Mouse (Mus musculus) limb, embryonic 14.5 days (tissue): Measurements from ENCODE around the gene Gm20661. TPM values are rescaled to one million over a fixed set of nuclear protein-coding genes. Genes with fewer than 3 reads are reported as not detected.

ENCODE experiments used
- ATAC-seq: fragments of 200-750 bp; cut with Nextera tagmentation; 2 replicates; pipeline ENCODE4 v1.8.0; 2017; ENCODE audit warnings: low read depth, moderate number of reproducible peaks, moderate TSS enrichment; ENCODE audit not compliant: low FRiP score
- DNase-seq: peaks from one replicate; pipeline ENCODE4 v3.0.0-alpha.2; 2015; ENCODE audit warnings: low spot score
- H3K27ac ChIP-seq: fragments of 300-500 bp; sonication (generic); replicated peaks from 2 replicates; pipeline ENCODE4 v1.5.1; 2014; ENCODE audit warnings: low read depth, mild to moderate bottlenecking, low read length, moderate library complexity, mixed read lengths
- H3K27me3 ChIP-seq: fragments of 300-500 bp; sonication (generic); 2 replicates; pipeline ENCODE4 v1.6.1; 2014; ENCODE audit warnings: low read length, mixed read lengths; ENCODE audit not compliant: control insufficient read depth, insufficient read depth
- H3K36me3 ChIP-seq: fragments of 300-500 bp; sonication (generic); 2 replicates; pipeline ENCODE4 v1.6.1; 2014; ENCODE audit warnings: mild to moderate bottlenecking, low read length, moderate library complexity, mixed read lengths; ENCODE audit not compliant: control insufficient read depth, insufficient read depth
- H3K4me1 ChIP-seq: fragments of 300-500 bp; sonication (generic); 2 replicates; pipeline ENCODE4 v1.6.1; 2014; ENCODE audit warnings: antibody characterized with exemption, low read length, mixed read lengths; ENCODE audit not compliant: control insufficient read depth, insufficient read depth
- H3K4me2 ChIP-seq: fragments of 300-500 bp; sonication (generic); replicated peaks from 2 replicates; pipeline ENCODE4 v1.6.1; 2014; ENCODE audit warnings: low read depth, mild to moderate bottlenecking, low read length, moderate library complexity; ENCODE audit not compliant: severe bottlenecking
- H3K4me3 ChIP-seq: fragments of 300-500 bp; sonication (generic); replicated peaks from 2 replicates; pipeline ENCODE4 v1.5.1; 2014; ENCODE audit warnings: low read length
- H3K9ac ChIP-seq: fragments of 300-500 bp; sonication (generic); 2 replicates; pipeline ENCODE4 v1.6.1; 2014; ENCODE audit warnings: mild to moderate bottlenecking, low read depth, low read length, moderate library complexity; ENCODE audit not compliant: severe bottlenecking
- H3K9me3 ChIP-seq: fragments of 300-500 bp; sonication (generic); 2 replicates; pipeline ENCODE4 v1.6.1; 2016; ENCODE audit warnings: low read length; ENCODE audit not compliant: control insufficient read depth
- POLR2A ChIP-seq: fragments of 200-500 bp; IDR thresholded peaks from 2 replicates; pipeline ENCODE4 v1.8.0; 2012; ENCODE audit warnings: inconsistent platforms, mild to moderate bottlenecking, moderate library complexity, borderline replicate concordance; ENCODE audit not compliant: insufficient read depth, insufficient read length; ENCODE audit errors: extremely low read depth
- WGBS: fragments of 180-500 bp; shearing (Covaris S2); extraction: QIAGEN DNeasy Blood & Tissue Kit; methylation state at CpG from one replicate; pipeline ENCODE4 v1.1.7; 2014; 5-methylcytosine and 5-hydroxymethylcytosine counted together
- polyA plus RNA-seq, 2 experiments: library from polyadenylated mRNA; depleted of rRNA in 1 of 2; stranded (reverse) in 1 of 2; unstranded in 1 of 2; fragments of >200 nt; fragmentation: Nextera tagmentation in 1 of 2; extraction: Ambion mirVana in 1 of 2; gene quantifications; 2 replicates each; pipeline versions ENCODE4 v1.2.1 to v1.2.3; 2012 to 2014

Gm20661 gene
- polyA plus RNA-seq (2012; rRNA removed), result 16.7 and 19.6 TPM in 2 replicates
- polyA plus RNA-seq (2014; fragmentation: Nextera tagmentation; extraction: Ambion mirVana), result 7.9 and 8.2 TPM in 2 replicates

DNA sequence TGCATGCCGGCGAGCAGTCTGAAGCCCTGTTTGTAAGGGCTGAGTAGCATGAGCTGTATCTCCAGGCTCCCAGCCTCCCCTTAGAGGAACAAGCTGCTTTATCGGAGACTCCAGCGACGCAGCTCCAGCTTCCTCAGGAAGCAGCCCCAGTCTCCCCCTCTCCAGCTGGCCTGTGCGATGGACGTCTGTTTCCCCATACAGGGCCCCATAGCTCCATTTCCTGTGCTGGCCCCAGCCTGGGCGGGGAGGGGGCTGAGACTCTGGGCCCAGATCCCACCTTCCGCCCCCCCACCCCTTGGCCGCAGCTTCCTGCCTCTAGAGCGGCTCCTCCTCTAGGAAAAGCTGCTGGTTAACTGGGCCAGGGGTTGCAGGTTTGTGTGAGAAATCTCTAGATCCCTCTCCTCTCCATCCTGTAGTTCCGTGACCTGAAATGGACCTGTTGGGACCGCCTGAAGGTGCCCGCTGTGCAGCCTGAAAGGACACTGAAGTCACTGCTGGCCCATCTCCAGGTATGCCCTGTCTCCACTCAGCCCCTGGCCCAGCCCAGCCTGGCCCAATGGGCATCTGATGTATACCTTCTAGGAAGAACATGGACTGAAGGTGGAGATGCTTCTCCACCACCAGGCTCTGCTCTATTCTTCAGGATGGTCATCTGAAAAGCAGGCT lies at the start of gene Gm20661:
Gene Gm20661, plus strand, starts transcription at position 378 of the 666 bp plus-strand sequence.
- Histone ChIP-seq H3K4me2 (peak within 1 kb of the TSS; percentile 96), H3K36me3 (peaks cover 11% of the 10 kb centered on the region), H3K27me3 (no peaks in the 10 kb centered on the region), H3K9ac (peak within 1 kb of the TSS; percentile 83), H3K9me3 (no peaks in the 10 kb centered on the region), H3K4me3 (peak within 1 kb of the TSS; percentile 82), H3K4me1 (peaks cover 37% of the 10 kb centered on the region), H3K27ac (peak within 1 kb of the TSS; percentile 99)
- 6% methylated on average over 14 of the region's 14 CpGs for WGBS
- ATAC-seq (peak; percentile 77), DNase-seq (peak; percentile 95)
- peak; percentile 83; the same call in 1 of the 2 replicates for TF ChIP-seq POLR2A

DNA sequence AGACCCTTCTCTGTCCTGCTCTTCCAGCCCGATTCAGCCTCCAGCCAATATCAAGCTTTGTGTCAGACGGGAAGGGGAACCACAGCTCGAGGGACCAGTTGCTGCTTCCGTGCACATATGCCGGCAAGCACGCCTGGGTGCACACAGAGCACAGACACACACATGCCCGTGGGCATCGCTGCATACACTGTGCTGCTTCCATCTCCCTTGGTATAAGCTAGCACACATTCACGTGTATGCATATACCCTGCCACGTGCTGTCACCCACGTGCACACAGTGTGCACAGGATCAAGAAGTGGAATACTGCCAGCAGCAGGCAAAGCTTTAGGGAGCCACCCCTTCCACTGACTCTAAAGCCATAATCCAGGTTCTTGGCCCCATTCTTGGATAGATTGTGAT lies 48.7 kb upstream of the Gm20661 start:
- no peak for DNase-seq
- H3K4me1 ChIP-seq, result peaks cover 11% of the 10 kb centered on the region
- no peak overlapping the region for H3K27ac ChIP-seq
- H3K27me3 ChIP-seq, result no peaks in the 10 kb centered on the region
- H3K36me3 ChIP-seq, result no peaks in the 10 kb centered on the region
- H3K9me3 ChIP-seq, result no peaks in the 10 kb centered on the region
- no peak overlapping the region for H3K4me3 ChIP-seq
- H3K9ac ChIP-seq, result no peak overlapping the region
- no peak overlapping the region for H3K4me2 ChIP-seq
- WGBS, result 86% methylated on average over 11 of the region's 11 CpGs
- ATAC-seq, result no peak
- no peak for TF ChIP-seq POLR2A

DNA sequence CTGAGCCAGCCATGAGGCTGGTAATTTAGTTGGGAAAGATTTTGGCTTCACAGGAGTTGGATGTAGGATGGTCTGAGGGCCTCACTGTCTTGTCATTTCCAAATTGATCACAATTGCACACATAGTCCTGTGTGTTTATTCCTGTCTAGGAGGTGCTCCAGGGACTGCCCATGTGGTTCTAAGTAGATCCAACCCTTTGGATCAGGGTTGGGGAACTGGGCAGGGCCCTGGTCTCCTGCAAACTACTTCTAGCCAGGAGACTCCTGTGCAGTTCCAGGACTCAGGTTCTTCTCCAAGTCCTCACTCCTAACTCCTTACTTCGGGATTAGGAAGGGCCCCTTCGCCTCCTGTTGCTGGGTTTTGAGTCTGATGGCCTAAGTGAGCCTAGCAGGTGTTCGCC lies 47.5 kb upstream of the Gm20661 start, which contains the start of gene Camkv:
Gene Camkv, plus strand, starts transcription at position 301 of the 400 bp plus-strand sequence.
- H3K9ac ChIP-seq, result peak within 1 kb of the TSS; percentile 68
- ATAC-seq (no peak), DNase-seq (no peak)
- no peak for TF ChIP-seq POLR2A
- no peaks in the 10 kb centered on the region for H3K27me3 ChIP-seq
- H3K4me2 ChIP-seq, result peak within 1 kb of the TSS; percentile 97
- no peaks in the 10 kb centered on the region for H3K36me3 ChIP-seq
- WGBS, result 2% methylated on average over 3 of the region's 3 CpGs
- no peak within 1 kb of the TSS for H3K27ac ChIP-seq
- H3K4me1 ChIP-seq, result peaks cover 11% of the 10 kb centered on the region
- H3K4me3 ChIP-seq, result peak within 1 kb of the TSS; percentile 57
- no peaks in the 10 kb centered on the region for H3K9me3 ChIP-seq

DNA sequence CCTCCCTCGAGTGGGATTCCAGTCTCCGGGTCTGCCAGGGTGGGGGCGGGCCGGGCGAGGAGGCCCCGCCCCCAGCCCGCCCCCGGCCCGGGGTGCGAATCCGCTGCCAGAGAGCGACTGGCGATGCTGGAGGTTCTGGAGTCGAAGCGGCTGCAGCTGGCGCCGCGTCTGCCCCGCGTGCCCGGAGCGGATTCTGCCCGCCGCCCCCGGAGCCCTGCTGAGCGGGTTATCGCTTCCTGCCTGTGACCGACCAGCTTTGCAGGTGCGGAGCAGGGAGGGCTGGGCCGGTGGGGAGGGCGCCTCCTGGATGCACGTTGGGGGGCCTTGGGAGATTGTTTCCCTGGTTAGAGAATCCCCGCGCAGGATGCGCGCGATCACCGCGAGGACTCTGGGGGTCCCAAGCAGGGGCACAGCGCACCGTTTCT lies 47.1 kb upstream of the Gm20661 start:
- no peaks in the 10 kb centered on the region for H3K27me3 ChIP-seq
- H3K4me2 ChIP-seq, result peak overlapping the region; percentile 97
- H3K9me3 ChIP-seq, result no peaks in the 10 kb centered on the region
- TF ChIP-seq POLR2A, result no peak
- DNase-seq (peak; percentile 31), ATAC-seq (peak; percentile 38)
- no peaks in the 10 kb centered on the region for H3K36me3 ChIP-seq
- peak overlapping the region; percentile 68 for H3K9ac ChIP-seq
- H3K4me1 ChIP-seq, result peaks cover 11% of the 10 kb centered on the region
- H3K4me3 ChIP-seq, result peak overlapping the region; percentile 57
- H3K27ac ChIP-seq, result no peak overlapping the region
- WGBS, result under 1% methylated on average over 36 of the region's 41 CpGs

GRCm38 (mm10) chr9:107936215-107936822 lies 46.5 kb upstream of the Gm20661 start:
- peak; percentile 23; the same call in 1 of the 2 replicates for ATAC-seq
- WGBS, result 3% methylated on average over 27 of the region's 29 CpGs
- Histone ChIP-seq H3K27ac (no peak overlapping the region), H3K4me2 (peak overlapping the region; percentile 97), H3K9ac (peak overlapping the region; percentile 68), H3K9me3 (no peaks in the 10 kb centered on the region), H3K27me3 (no peaks in the 10 kb centered on the region), H3K4me3 (peak overlapping the region; percentile 57), H3K4me1 (peaks cover 11% of the 10 kb centered on the region), H3K36me3 (no peaks in the 10 kb centered on the region)
- TF ChIP-seq POLR2A, result no peak
- no peak for DNase-seq
